Mouse (Mus musculus) midbrain, embryonic 12.5 days (tissue): Measurements from ENCODE around the gene Acer2. TPM values are rescaled to one million over a fixed set of nuclear protein-coding genes. Genes with fewer than 3 reads are reported as not detected.

Experiments
- ATAC-seq: fragments of 200-750 bp; cut with Nextera tagmentation; 2 replicates; pipeline ENCODE4 v1.8.0; 2017; ENCODE audit warnings: low read depth, moderate TSS enrichment, moderate library complexity; ENCODE audit not compliant: low FRiP score
- H3K27ac ChIP-seq: fragments of 300-500 bp; sonication (generic); replicated peaks from 2 replicates; pipeline ENCODE4 v1.5.1; 2016; ENCODE audit warnings: mild to moderate bottlenecking
- H3K27me3 ChIP-seq: fragments of 300-500 bp; sonication (generic); 2 replicates; pipeline ENCODE4 v1.6.1; 2016; ENCODE audit warnings: mild to moderate bottlenecking
- H3K36me3 ChIP-seq: fragments of 300-500 bp; sonication (generic); 2 replicates; pipeline ENCODE4 v1.6.1; 2016
- H3K4me1 ChIP-seq: fragments of 300-500 bp; sonication (generic); 2 replicates; pipeline ENCODE4 v1.6.1; 2016
- H3K4me2 ChIP-seq: fragments of 300-500 bp; sonication (generic); replicated peaks from 2 replicates; pipeline ENCODE4 v1.6.1; 2016; ENCODE audit warnings: mild to moderate bottlenecking, moderate library complexity
- H3K4me3 ChIP-seq: fragments of 300-500 bp; sonication (generic); 2 replicates; pipeline ENCODE4 v1.5.1; 2016; ENCODE audit warnings: mild to moderate bottlenecking
- H3K9ac ChIP-seq: fragments of 300-500 bp; sonication (generic); replicated peaks from 2 replicates; pipeline ENCODE4 v1.6.1; 2016; ENCODE audit warnings: mild to moderate bottlenecking, moderate library complexity
- H3K9me3 ChIP-seq: fragments of 300-500 bp; sonication (generic); 2 replicates; pipeline ENCODE4 v1.6.1; 2016; ENCODE audit warnings: mild to moderate bottlenecking
- WGBS: fragments of 180-500 bp; shearing (Covaris S2); methylation state at CpG from one replicate; pipeline ENCODE4 v1.1.7; 2016; 5-methylcytosine and 5-hydroxymethylcytosine counted together
- polyA plus RNA-seq: library from polyadenylated mRNA; unstranded; fragments of >200 nt; fragmentation: Nextera tagmentation; extraction: Ambion mirVana; gene quantifications from 2 replicates; pipeline ENCODE4 v1.2.1, GENCODE M21; 2016

Gene Acer2
- polyA plus RNA-seq, 1 experiment from 2014 or later = 11.7 TPM

DNA sequence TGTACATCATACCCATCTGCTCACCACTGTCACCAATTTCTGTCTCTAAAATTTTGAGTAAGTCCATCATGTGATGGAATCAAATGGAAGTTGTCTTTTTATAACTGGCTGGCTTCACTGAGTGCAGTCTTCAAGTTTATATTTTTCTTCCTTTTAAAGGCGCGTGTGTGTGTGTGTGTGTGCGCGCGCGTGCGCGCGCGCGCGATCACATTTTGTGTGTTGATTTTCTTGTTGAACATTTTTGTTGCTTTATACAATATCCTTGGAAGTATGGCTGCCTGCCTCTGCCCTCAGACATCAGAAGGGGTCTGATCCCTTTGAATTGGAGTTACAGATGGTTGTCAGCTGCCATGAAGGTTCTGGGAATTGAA lies 16.1 kb upstream of the Acer2 start:
- Histone ChIP-seq H3K4me2 (peak overlapping the region; percentile 81), H3K27ac (peak overlapping the region; percentile 95), H3K4me3 (peak overlapping the region; percentile 97), H3K36me3 (peaks cover 25% of the 10 kb centered on the region), H3K4me1 (peaks cover 16% of the 10 kb centered on the region), H3K9me3 (no peaks in the 10 kb centered on the region), H3K27me3 (no peaks in the 10 kb centered on the region; the same call in 1 of the 2 replicates), H3K9ac (peak overlapping the region; percentile 100)
- ATAC-seq = no peak
- WGBS = 54% methylated on average over 12 of the region's 12 CpGs

DNA sequence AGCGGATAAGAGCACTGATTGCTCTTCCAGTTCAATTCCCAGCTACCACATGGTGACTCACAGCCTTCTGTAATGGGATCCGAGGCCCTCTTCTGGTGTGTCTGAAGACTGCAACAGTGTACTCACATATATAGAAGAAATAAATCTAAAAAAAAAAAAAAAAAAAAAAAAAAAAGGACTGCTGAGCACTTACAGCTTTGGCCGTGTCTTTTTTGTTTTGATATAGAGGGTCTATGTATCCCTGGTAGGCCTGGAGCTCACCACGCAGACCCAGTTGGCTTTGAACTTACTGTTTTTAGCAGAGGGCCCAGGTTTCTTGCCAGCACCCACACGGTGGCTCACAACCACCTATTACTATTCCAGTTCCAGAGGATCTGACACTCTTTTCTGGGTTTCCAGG lies 10.1 kb upstream of the Acer2 start:
- Histone ChIP-seq H3K27me3 (no peaks in the 10 kb centered on the region; the same call in 1 of the 2 replicates), H3K27ac (no peak overlapping the region), H3K4me1 (no peaks in the 10 kb centered on the region), H3K36me3 (no peaks in the 10 kb centered on the region), H3K4me3 (no peak overlapping the region), H3K9me3 (no peaks in the 10 kb centered on the region), H3K4me2 (no peak overlapping the region), H3K9ac (no peak overlapping the region)
- ATAC-seq = no peak
- WGBS = 82% methylated on average over 5 of the region's 5 CpGs

- peaks cover 3% of the 10 kb centered on the region; the same call in 1 of the 2 replicates for H3K9me3 ChIP-seq
- no peak overlapping the region for H3K4me2 ChIP-seq
- ATAC-seq = no peak
- H3K36me3 ChIP-seq = no peaks in the 10 kb centered on the region
- peaks cover 24% of the 10 kb centered on the region for H3K27me3 ChIP-seq
- H3K4me1 ChIP-seq = peaks cover 9% of the 10 kb centered on the region; the same call in 1 of the 2 replicates
- H3K27ac ChIP-seq = no peak overlapping the region
- H3K4me3 ChIP-seq = no peak overlapping the region
- no peak overlapping the region for H3K9ac ChIP-seq
These were observed 2.2 kb upstream of the Acer2 start for GRCm38 (mm10) chr4:86871988-86872387.

- Histone ChIP-seq H3K27ac (no peak overlapping the region), H3K4me2 (no peak overlapping the region), H3K9ac (no peak overlapping the region), H3K27me3 (peaks cover 24% of the 10 kb centered on the region), H3K4me3 (no peak overlapping the region), H3K36me3 (no peaks in the 10 kb centered on the region), H3K4me1 (peaks cover 9% of the 10 kb centered on the region; the same call in 1 of the 2 replicates), H3K9me3 (peaks cover 3% of the 10 kb centered on the region; the same call in 1 of the 2 replicates)
- 56% methylated on average over 4 of the region's 4 CpGs for WGBS
- ATAC-seq = no peak
These were observed 1.1 kb upstream of the Acer2 start for GRCm38 (mm10) chr4:86873072-86873471.

GRCm38 (mm10) chr4:86879477-86879876 lies 5.3 kb downstream of the Acer2 start:
- ATAC-seq = no peak
- Histone ChIP-seq H3K36me3 (no peaks in the 10 kb centered on the region), H3K9ac (no peak overlapping the region), H3K27ac (no peak overlapping the region), H3K4me2 (no peak overlapping the region), H3K27me3 (peaks cover 12% of the 10 kb centered on the region), H3K9me3 (no peaks in the 10 kb centered on the region), H3K4me3 (no peak overlapping the region), H3K4me1 (peaks cover 9% of the 10 kb centered on the region; the same call in 1 of the 2 replicates)
- WGBS = 96% methylated on average over 2 of the region's 2 CpGs

DNA sequence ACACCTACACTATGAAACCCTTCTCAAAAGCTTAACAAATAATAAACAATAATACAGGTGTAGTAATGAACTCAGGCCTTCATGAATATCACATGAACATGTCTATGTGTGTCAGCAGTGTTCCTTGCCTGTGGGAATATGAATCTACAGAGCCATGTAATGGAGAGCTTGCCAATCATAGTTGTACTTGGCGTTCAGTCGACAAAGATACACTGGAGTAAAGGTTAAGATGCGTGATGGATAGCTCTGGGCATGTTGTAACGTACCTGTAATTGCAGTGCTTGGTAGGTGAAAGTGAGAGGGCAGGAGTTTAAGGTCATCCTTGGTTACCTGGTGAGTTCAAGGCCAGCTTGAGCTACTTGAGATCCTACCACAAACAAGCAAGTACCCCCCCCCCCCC lies 7.0 kb downstream of the Acer2 start:
- Histone ChIP-seq H3K4me3 (no peak overlapping the region), H3K4me2 (no peak overlapping the region), H3K9me3 (no peaks in the 10 kb centered on the region), H3K27me3 (peaks cover 12% of the 10 kb centered on the region; the same call in 1 of the 2 replicates), H3K36me3 (no peaks in the 10 kb centered on the region), H3K27ac (no peak overlapping the region), H3K9ac (no peak overlapping the region), H3K4me1 (no peaks in the 10 kb centered on the region)
- ATAC-seq = no peak
- WGBS = 90% methylated on average over 4 of the region's 4 CpGs

- 73% methylated on average over 2 of the region's 2 CpGs for WGBS
These were observed 8.2 kb downstream of the Acer2 start for GRCm38 (mm10) chr4:86882413-86882812.

GRCm38 (mm10) chr4:86884945-86885344 lies 10.7 kb downstream of the Acer2 start:
- ATAC-seq = no peak
- WGBS = 40% methylated on average over 4 of the region's 4 CpGs
- Histone ChIP-seq H3K4me3 (no peak overlapping the region), H3K4me1 (no peaks in the 10 kb centered on the region), H3K4me2 (no peak overlapping the region), H3K9me3 (no peaks in the 10 kb centered on the region), H3K27me3 (0 out of 2 replicates have a peak, but pooled peaks cover 8% of the 10 kb centered on the region), H3K9ac (no peak overlapping the region), H3K36me3 (no peaks in the 10 kb centered on the region), H3K27ac (no peak overlapping the region)

More at GRCm38 (mm10) chr4:86882413-86882812, 8.2 kb downstream of the Acer2 start:
- no peak for ATAC-seq
- H3K27me3 ChIP-seq = 0 out of 2 replicates have a peak, but pooled peaks cover 8% of the 10 kb centered on the region
- no peak overlapping the region for H3K4me2 ChIP-seq
- no peak overlapping the region for H3K4me3 ChIP-seq
- no peak overlapping the region for H3K9ac ChIP-seq
- H3K36me3 ChIP-seq = no peaks in the 10 kb centered on the region
- no peaks in the 10 kb centered on the region for H3K4me1 ChIP-seq
- no peaks in the 10 kb centered on the region for H3K9me3 ChIP-seq
- no peak overlapping the region for H3K27ac ChIP-seq

DNA sequence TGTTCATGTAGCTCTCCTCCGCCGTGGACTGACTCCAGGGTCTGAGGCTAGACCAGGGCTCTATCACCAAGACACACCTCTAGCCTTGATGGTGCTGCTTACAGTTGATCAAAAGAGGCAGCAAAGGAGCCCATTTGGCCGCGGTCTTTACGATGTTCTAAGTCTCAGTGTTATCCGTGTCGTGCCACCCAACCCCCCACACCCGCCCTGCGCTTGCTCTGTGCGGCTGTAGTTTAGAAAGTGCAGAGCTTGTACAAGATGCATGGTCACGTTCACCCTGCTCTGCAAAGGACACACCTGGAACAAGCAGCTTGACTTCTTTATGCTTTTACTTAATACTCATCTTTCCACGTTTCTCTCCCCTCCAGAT lies 11.6 kb downstream of the Acer2 start:
- Histone ChIP-seq H3K27ac (no peak overlapping the region), H3K9ac (no peak overlapping the region), H3K4me2 (peak overlapping the region; percentile 32), H3K9me3 (no peaks in the 10 kb centered on the region), H3K4me3 (peak overlapping the region; percentile 4; the same call in 1 of the 2 replicates), H3K27me3 (0 out of 2 replicates have a peak, but pooled peaks cover 8% of the 10 kb centered on the region), H3K4me1 (no peaks in the 10 kb centered on the region), H3K36me3 (no peaks in the 10 kb centered on the region)
- WGBS = 52% methylated on average over 12 of the region's 12 CpGs
- ATAC-seq = no peak

DNA sequence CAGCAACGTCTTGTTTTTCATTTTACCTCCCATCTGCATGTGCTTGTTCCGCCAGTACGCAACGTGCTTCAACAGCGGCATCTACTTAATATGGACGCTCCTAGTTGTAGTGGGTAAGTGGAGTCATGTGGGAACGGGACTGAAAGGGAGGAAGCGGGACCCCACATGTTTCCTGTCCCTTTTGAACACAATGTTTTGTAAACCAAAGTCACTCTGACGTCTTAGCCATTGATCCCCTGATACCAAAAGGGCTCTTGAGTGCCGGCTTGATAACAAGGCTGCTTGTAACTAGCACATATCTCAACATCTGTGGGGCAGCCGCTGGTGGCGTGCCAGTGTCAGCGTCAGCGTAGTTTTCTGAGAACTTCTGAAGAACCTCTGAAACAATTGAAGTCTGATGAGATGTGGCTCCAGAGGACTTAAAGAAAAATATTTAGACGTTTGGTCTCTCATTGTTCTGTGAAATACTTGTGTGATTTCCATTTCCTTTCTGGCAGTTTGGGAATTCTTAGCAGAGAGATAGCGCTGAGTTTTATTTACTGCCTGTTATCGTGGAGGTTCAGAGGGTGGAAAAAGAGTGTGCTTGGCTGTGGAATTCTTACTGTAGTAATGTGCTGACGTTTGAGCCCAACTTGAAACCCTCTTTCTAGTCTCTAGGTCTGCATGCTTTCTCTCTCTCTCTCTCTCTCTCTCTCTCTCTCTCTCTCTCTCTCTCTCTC lies 12.1 kb downstream of the Acer2 start:
- Histone ChIP-seq H3K27ac (no peak overlapping the region), H3K4me1 (no peaks in the 10 kb centered on the region), H3K27me3 (0 out of 2 replicates have a peak, but pooled peaks cover 8% of the 10 kb centered on the region), H3K36me3 (no peaks in the 10 kb centered on the region), H3K9ac (no peak overlapping the region), H3K4me2 (peak overlapping the region; percentile 32), H3K4me3 (peak overlapping the region; percentile 4; the same call in 1 of the 2 replicates), H3K9me3 (no peaks in the 10 kb centered on the region)
- no peak for ATAC-seq
- 52% methylated on average over 18 of the region's 18 CpGs for WGBS

- Histone ChIP-seq H3K9me3 (no peaks in the 10 kb centered on the region), H3K36me3 (no peaks in the 10 kb centered on the region), H3K27me3 (0 out of 2 replicates have a peak, but pooled peaks cover 8% of the 10 kb centered on the region), H3K9ac (no peak overlapping the region), H3K27ac (no peak overlapping the region), H3K4me3 (no peak overlapping the region), H3K4me2 (no peak overlapping the region), H3K4me1 (no peaks in the 10 kb centered on the region)
- ATAC-seq = no peak
- 68% methylated on average over 5 of the region's 5 CpGs for WGBS
These were observed 13.7 kb downstream of the Acer2 start for GRCm38 (mm10) chr4:86887879-86888278.

GRCm38 (mm10) chr4:86897411-86897810 lies 23.2 kb downstream of the Acer2 start:
- no peaks in the 10 kb centered on the region for H3K9me3 ChIP-seq
- H3K4me2 ChIP-seq = no peak overlapping the region
- no peak for ATAC-seq
- no peaks in the 10 kb centered on the region for H3K36me3 ChIP-seq
- WGBS = 84% methylated on average over 7 of the region's 7 CpGs
- no peaks in the 10 kb centered on the region for H3K4me1 ChIP-seq
- H3K27me3 ChIP-seq = no peaks in the 10 kb centered on the region
- no peak overlapping the region for H3K27ac ChIP-seq
- H3K4me3 ChIP-seq = no peak overlapping the region
- H3K9ac ChIP-seq = no peak overlapping the region
